Mouse (Mus musculus) left cerebral cortex, postnatal 36 days (tissue): ENCODE data around the gene Lrch1. TPM values are rescaled to one million over a fixed set of nuclear protein-coding genes. Genes with fewer than 3 reads are reported as not detected.
A peak's percentile ranks its signal among the peaks of the same experiment; 100 is the strongest.

Experiments used
- DNase-seq, 2 experiments: peaks; one replicate each; pipeline ENCODE4 v3.0.0; 2021 to 2022; ENCODE audit warnings: low spot score in 2 of 2, mixed read lengths in 1 of 2
- intact Hi-C: fragments of 180-260 bp; cut with DNase I; formaldehyde crosslinking; loops from one replicate; pipeline ENCODE4 v1.15.1; 2025
- total RNA-seq, 2 experiments: library from RNA; stranded (reverse); gene quantifications; 2 replicates each; pipeline ENCODE4 v1.2.3; 2021

Gene Lrch1
- total RNA-seq, 2 experiments from 2014 or later = 13.5 to 21.5 TPM

- intact Hi-C loops = loop anchor here (5.0 kb wide), 2 partner anchors 44 to 79 kb away; partner anchors contain the start of gene Lrch1
- no peak for DNase-seq
Observed at GRCm38 (mm10) chr14:74868188-74868901, 79.3 kb downstream of the Lrch1 start.

GRCm38 (mm10) chr14:74867076-74868042 is 80.3 kb downstream of the Lrch1 start:
- no peak for DNase-seq
- intact Hi-C loops = loop anchor here (5.0 kb wide), 2 partner anchors 45 to 80 kb away; partner anchors contain the start of gene Lrch1

GRCm38 (mm10) chr14:74865738-74866137 is 81.9 kb downstream of the Lrch1 start:
- intact Hi-C loops = loop anchor here (5.0 kb wide), 2 partner anchors 47 to 82 kb away; partner anchors contain the start of gene Lrch1
- no peak for DNase-seq

- no peak for DNase-seq
- intact Hi-C loops = loop anchor here (5.0 kb wide), 2 partner anchors 47 to 82 kb away; partner anchors contain the start of gene Lrch1
Observed at GRCm38 (mm10) chr14:74864805-74865483, 82.7 kb downstream of the Lrch1 start.

- intact Hi-C loops = no loop called here
- no peak for DNase-seq
Observed at GRCm38 (mm10) chr14:74861456-74861855, 86.2 kb downstream of the Lrch1 start.

- DNase-seq = no peak
- intact Hi-C loops = no loop called here
Observed at GRCm38 (mm10) chr14:74859154-74859553, 88.5 kb downstream of the Lrch1 start.

- intact Hi-C loops = no loop called here
- DNase-seq = no peak
Observed at GRCm38 (mm10) chr14:74855429-74855828, 92.2 kb downstream of the Lrch1 start.

- no peak for DNase-seq
- intact Hi-C loops = loop anchor here (5.0 kb wide), 1 partner anchor 59 kb away; no protein-coding TSS in a partner anchor
Observed at GRCm38 (mm10) chr14:74853759-74854100, 93.9 kb downstream of the Lrch1 start.

- DNase-seq = peak; percentile 55
- intact Hi-C loops = loop anchor here (5.0 kb wide), 1 partner anchor 59 kb away; no protein-coding TSS in a partner anchor
Observed at GRCm38 (mm10) chr14:74852965-74853758, 94.5 kb downstream of the Lrch1 start.

GRCm38 (mm10) chr14:74851866-74852265 is 95.8 kb downstream of the Lrch1 start:
- DNase-seq = no peak
- intact Hi-C loops = loop anchor here (5.0 kb wide), 1 partner anchor 60 kb away; no protein-coding TSS in a partner anchor

GRCm38 (mm10) chr14:74849020-74849419 is 98.7 kb downstream of the Lrch1 start:
- no peak for DNase-seq

GRCm38 (mm10) chr14:74848224-74848623 is 99.5 kb downstream of the Lrch1 start:
- DNase-seq = no peak
- intact Hi-C loops = loop anchor here (5.0 kb wide), 1 partner anchor 99 kb away; the partner anchor contains the start of gene Lrch1

More at GRCm38 (mm10) chr14:74849020-74849419, 98.7 kb downstream of the Lrch1 start:
- intact Hi-C loops = loop anchor here (5.0 kb wide), 1 partner anchor 98 kb away; the partner anchor contains the start of gene Lrch1

GRCm38 (mm10) chr14:74847311-74848133 is 100.2 kb downstream of the Lrch1 start:
- no peak for DNase-seq
- intact Hi-C loops = loop anchor here (5.0 kb wide), 1 partner anchor 100 kb away; the partner anchor contains the start of gene Lrch1

- intact Hi-C loops = loop anchor here (5.0 kb wide), 1 partner anchor 101 kb away; the partner anchor contains the start of gene Lrch1
- peak in 1 of 2 experiments; percentile 24 for DNase-seq
Observed at GRCm38 (mm10) chr14:74846668-74847067, 101.0 kb downstream of the Lrch1 start.

GRCm38 (mm10) chr14:74845661-74846274 is 101.9 kb downstream of the Lrch1 start:
- DNase-seq = no peak
- intact Hi-C loops = loop anchor here (5.0 kb wide), 1 partner anchor 102 kb away; the partner anchor contains the start of gene Lrch1

GRCm38 (mm10) chr14:74841708-74842107 is 106.0 kb downstream of the Lrch1 start:
- no peak for DNase-seq
- intact Hi-C loops = no loop called here

- intact Hi-C loops = no loop called here
- DNase-seq = no peak
Observed at GRCm38 (mm10) chr14:74841297-74841696, 106.4 kb downstream of the Lrch1 start.
